Mouse (Mus musculus): ENCODE results near the gene Rtn1. TPM values are rescaled to one million over a fixed set of nuclear protein-coding genes. Genes with fewer than 3 reads are reported as not detected.

The Rtn1 gene
- polyA plus RNA-seq, 1 experiment from 2014 or later = 659 TPM

DNA sequence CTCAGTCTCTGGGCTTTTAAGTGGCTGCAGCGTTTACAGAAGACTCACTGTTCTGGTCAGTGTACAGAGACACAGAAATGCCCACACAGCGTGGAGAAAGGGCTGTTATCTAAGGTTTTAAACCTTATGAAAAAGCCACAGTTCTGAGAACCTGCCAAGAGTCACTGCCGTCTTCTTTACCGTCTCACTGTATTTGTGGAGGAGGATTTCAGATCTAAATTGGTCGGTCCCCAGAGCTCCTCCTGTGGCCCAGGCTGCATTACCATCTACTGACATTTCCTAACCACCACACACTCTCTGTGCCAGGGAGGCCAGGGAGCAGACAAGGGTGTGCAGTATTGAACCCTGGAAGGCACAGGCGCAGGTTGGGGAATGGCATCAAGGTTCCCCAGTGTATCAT lies 151.9 kb downstream of the Rtn1 start:
- Histone ChIP-seq H3K9me3 (no peaks in the 10 kb centered on the region), H3K27ac (replicated peaks) (no peak overlapping the region), H3K27me3 (no peaks in the 10 kb centered on the region), H3K4me1 (no peaks in the 10 kb centered on the region), H3K9ac (replicated peaks) (no peak overlapping the region), H3K4me2 (replicated peaks) (no peak overlapping the region), H3K4me3 (no peak overlapping the region), H3K36me3 (no peaks in the 10 kb centered on the region)
- 89% methylated on average over 6 of the region's 6 CpGs for WGBS
- no peak for ATAC-seq (ENCODE audit: low FRiP score, low read depth)

GRCm38 (mm10) chr12:72253040-72253439 lies 155.8 kb downstream of the Rtn1 start:
- no peak for ATAC-seq (ENCODE audit: low FRiP score, low read depth)
- no peak overlapping the region for H3K4me3 ChIP-seq
- H3K27ac ChIP-seq (replicated peaks) = no peak overlapping the region
- 81% methylated on average over 3 of the region's 3 CpGs for WGBS
- no peak overlapping the region for H3K9ac ChIP-seq (replicated peaks)
- H3K36me3 ChIP-seq = no peaks in the 10 kb centered on the region
- H3K4me2 ChIP-seq (replicated peaks) = no peak overlapping the region
- H3K4me1 ChIP-seq = no peaks in the 10 kb centered on the region
- no peaks in the 10 kb centered on the region for H3K27me3 ChIP-seq
- no peaks in the 10 kb centered on the region for H3K9me3 ChIP-seq

- Histone ChIP-seq H3K4me2 (replicated peaks) (no peak overlapping the region), H3K9me3 (no peaks in the 10 kb centered on the region), H3K4me1 (no peaks in the 10 kb centered on the region), H3K27me3 (no peaks in the 10 kb centered on the region), H3K4me3 (no peak overlapping the region), H3K36me3 (no peaks in the 10 kb centered on the region), H3K27ac (replicated peaks) (no peak overlapping the region), H3K9ac (replicated peaks) (no peak overlapping the region)
- WGBS = 86% methylated on average over 10 of the region's 10 CpGs
- ATAC-seq (ENCODE audit: low FRiP score, low read depth) = no peak
Observed at GRCm38 (mm10) chr12:72251890-72252445, 156.9 kb downstream of the Rtn1 start.

DNA sequence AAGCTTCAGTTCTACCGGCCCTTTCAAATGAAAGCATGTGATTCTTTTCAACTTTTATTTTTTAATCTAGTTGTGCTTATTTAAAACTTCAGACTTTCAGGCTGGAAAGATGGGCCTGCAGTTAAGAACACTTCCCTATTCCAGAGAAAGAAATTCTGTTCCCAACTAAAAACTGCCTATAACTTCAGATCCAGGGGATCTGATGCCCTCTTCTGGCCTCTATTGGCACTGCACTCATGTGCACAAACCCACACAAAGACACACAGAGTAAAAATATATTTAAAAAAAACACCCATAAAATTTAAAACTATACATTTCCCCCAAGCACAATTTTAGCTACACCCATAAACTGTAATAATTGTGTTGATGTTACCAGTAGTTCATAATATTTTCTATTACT lies 163.9 kb downstream of the Rtn1 start:
- no peak overlapping the region for H3K9ac ChIP-seq (replicated peaks)
- no peaks in the 10 kb centered on the region for H3K4me1 ChIP-seq
- 94% methylated on average over 1 of the region's 1 CpGs for WGBS

GRCm38 (mm10) chr12:72242807-72243206 lies 166.0 kb downstream of the Rtn1 start:
- Histone ChIP-seq H3K27ac (replicated peaks) (no peak overlapping the region), H3K36me3 (no peaks in the 10 kb centered on the region), H3K9me3 (no peaks in the 10 kb centered on the region), H3K4me3 (no peak overlapping the region), H3K4me2 (replicated peaks) (no peak overlapping the region), H3K4me1 (0 out of 2 replicates have a peak, but pooled peaks cover 3% of the 10 kb centered on the region), H3K27me3 (peaks cover 3% of the 10 kb centered on the region), H3K9ac (replicated peaks) (no peak overlapping the region)
- whole genome bisulfite sequencing = 68% methylated on average over 6 of the region's 6 CpGs
- ATAC-seq (ENCODE audit: low FRiP score, low read depth) = no peak

More for the DNA sequence above, 163.9 kb downstream of the Rtn1 start:
- Histone ChIP-seq H3K27me3 (no peaks in the 10 kb centered on the region), H3K36me3 (no peaks in the 10 kb centered on the region), H3K4me2 (replicated peaks) (no peak overlapping the region), H3K4me3 (no peak overlapping the region), H3K27ac (replicated peaks) (no peak overlapping the region), H3K9me3 (no peaks in the 10 kb centered on the region)
- ATAC-seq (ENCODE audit: low FRiP score, low read depth) = no peak

DNA sequence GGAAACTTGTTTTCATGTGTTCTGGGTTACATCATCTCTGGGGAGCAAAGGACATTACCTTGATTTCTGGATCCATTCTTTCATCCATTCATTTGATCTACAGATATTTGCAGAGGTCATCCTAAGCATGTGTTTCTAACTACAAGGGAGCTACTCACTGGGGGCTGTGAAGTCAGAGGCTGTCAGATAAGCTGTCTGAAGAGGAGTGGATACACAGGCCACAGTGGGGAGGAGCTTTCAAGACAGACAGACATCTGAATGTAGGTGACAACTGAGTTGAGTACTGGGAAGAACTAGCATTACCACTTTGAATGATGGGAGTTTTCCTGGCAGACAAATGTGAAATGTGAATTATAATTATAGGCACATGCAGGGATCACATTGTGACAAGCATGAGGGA lies 168.3 kb downstream of the Rtn1 start:
- H3K27me3 ChIP-seq = peaks cover 10% of the 10 kb centered on the region
- ATAC-seq (ENCODE audit: low FRiP score, low read depth) = no peak
- H3K27ac ChIP-seq (replicated peaks) = no peak overlapping the region
- peaks cover 7% of the 10 kb centered on the region; the same call in 1 of the 2 replicates for H3K4me1 ChIP-seq
- H3K4me3 ChIP-seq = no peak overlapping the region
- no peak overlapping the region for H3K9ac ChIP-seq (replicated peaks)
- H3K4me2 ChIP-seq (replicated peaks) = no peak overlapping the region
- no peaks in the 10 kb centered on the region for H3K9me3 ChIP-seq
- H3K36me3 ChIP-seq = no peaks in the 10 kb centered on the region

DNA sequence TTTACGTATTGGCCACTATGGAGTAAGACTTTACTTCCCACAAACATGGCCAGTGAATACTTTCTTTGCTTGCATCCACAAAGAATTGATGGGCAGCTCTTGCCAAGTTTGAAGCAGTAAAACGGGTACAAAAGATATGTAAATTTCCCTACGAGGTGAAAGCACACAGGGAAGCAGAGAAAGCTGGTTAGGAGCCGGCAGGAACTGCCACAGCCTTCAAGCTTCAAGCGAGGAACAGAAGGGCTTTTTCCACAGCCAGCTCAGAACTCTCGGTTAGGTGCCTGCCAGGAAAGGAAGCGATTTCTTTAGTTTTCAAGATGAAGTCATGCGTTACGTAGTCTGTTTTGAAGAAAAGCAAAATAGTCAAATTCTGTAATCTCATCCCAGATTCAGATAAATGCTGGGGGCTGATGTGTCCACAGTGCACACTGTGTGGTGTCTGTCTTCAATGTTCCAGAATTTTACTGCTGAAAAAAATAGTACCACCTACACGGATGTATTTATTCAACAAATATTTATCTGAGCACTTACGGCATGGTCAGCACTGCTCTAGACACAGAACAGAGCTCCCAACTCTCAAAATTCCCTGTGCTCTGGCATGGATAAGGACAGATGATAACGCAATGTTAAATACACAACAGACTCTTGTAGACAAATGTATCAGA lies 169.5 kb downstream of the Rtn1 start:
- no peak for ATAC-seq (ENCODE audit: low FRiP score, low read depth)
- peaks cover 10% of the 10 kb centered on the region for H3K27me3 ChIP-seq
- no peak overlapping the region for H3K4me2 ChIP-seq (replicated peaks)
- no peaks in the 10 kb centered on the region for H3K9me3 ChIP-seq
- H3K36me3 ChIP-seq = no peaks in the 10 kb centered on the region
- H3K4me1 ChIP-seq = peaks cover 7% of the 10 kb centered on the region; the same call in 1 of the 2 replicates
- H3K4me3 ChIP-seq = no peak overlapping the region
- WGBS = 43% methylated on average over 12 of the region's 12 CpGs
- H3K9ac ChIP-seq (replicated peaks) = no peak overlapping the region
- H3K27ac ChIP-seq (replicated peaks) = no peak overlapping the region

DNA sequence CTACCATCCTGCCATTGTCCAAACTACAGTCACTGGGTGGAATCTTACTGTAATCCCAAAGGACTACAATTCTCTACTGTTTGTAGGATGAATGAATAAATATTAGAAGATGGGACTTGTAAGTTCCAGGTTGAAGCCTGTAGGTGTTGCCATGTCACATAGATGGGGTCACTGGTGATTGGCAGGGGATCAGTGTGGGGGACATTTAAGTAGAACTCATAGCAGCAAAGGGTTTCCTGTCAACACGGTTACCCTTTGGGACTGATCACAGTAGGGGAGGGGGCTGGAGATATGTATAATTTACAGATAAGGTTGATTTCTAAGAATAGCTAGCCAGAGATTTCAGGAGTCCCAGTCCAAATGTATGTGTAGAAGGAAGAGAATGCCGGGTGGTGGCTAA lies 171.6 kb downstream of the Rtn1 start:
- H3K9ac ChIP-seq (replicated peaks) = no peak overlapping the region
- peaks cover 10% of the 10 kb centered on the region for H3K27me3 ChIP-seq
- H3K9me3 ChIP-seq = no peaks in the 10 kb centered on the region
- no peaks in the 10 kb centered on the region for H3K36me3 ChIP-seq
- H3K4me1 ChIP-seq = peaks cover 21% of the 10 kb centered on the region; the same call in 1 of the 2 replicates
- H3K4me2 ChIP-seq (replicated peaks) = peak overlapping the region; percentile 58
- ATAC-seq (ENCODE audit: low FRiP score, low read depth) = no peak
- H3K4me3 ChIP-seq = no peak overlapping the region
- WGBS = 73% methylated on average over 2 of the region's 2 CpGs
- H3K27ac ChIP-seq (replicated peaks) = no peak overlapping the region

- Histone ChIP-seq H3K27ac (replicated peaks) (peak overlapping the region; percentile 92), H3K4me2 (replicated peaks) (peak overlapping the region; percentile 58), H3K4me1 (peaks cover 25% of the 10 kb centered on the region; the same call in 1 of the 2 replicates), H3K9ac (replicated peaks) (peak overlapping the region; percentile 82), H3K36me3 (no peaks in the 10 kb centered on the region), H3K27me3 (peaks cover 10% of the 10 kb centered on the region), H3K4me3 (peak overlapping the region; percentile 69), H3K9me3 (no peaks in the 10 kb centered on the region)
- under 1% methylated on average over 50 of the region's 56 CpGs for WGBS
- ATAC-seq (ENCODE audit: low FRiP score, low read depth) = peak; percentile 96
Observed at GRCm38 (mm10) chr12:72236564-72237011, 172.3 kb downstream of the Rtn1 start.

- WGBS = 22% methylated on average over 12 of the region's 12 CpGs
- no peak for ATAC-seq (ENCODE audit: low FRiP score, low read depth)
- H3K9ac ChIP-seq (replicated peaks) = peak overlapping the region; percentile 82
- no peaks in the 10 kb centered on the region for H3K9me3 ChIP-seq
- peak overlapping the region; percentile 58 for H3K4me2 ChIP-seq (replicated peaks)
- no peaks in the 10 kb centered on the region for H3K36me3 ChIP-seq
- peaks cover 25% of the 10 kb centered on the region; the same call in 1 of the 2 replicates for H3K4me1 ChIP-seq
- peaks cover 10% of the 10 kb centered on the region for H3K27me3 ChIP-seq
- H3K27ac ChIP-seq (replicated peaks) = peak overlapping the region; percentile 92
- H3K4me3 ChIP-seq = peak overlapping the region; percentile 69
Observed at GRCm38 (mm10) chr12:72235621-72236351, 173.1 kb downstream of the Rtn1 start.

DNA sequence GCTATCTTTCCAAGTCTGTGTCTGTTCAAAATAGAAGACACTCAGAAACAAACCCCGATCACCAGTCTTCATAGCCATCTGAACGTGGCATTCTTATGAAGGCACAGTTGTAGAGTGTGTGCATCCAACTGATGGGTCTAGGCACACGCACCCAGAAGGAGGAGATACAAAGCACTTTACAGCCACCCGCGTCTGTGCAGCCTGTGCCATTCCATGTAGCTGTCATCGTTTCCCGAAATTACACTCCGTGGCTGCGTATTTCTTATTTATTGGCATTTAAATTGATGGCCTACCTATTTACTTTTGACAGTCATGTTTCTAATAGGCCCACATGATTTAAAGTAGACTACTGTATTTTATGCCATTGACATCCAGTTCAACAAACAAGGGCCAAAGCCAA lies 173.9 kb downstream of the Rtn1 start:
- Histone ChIP-seq H3K9ac (replicated peaks) (no peak overlapping the region; the same call in none of the 2 replicates), H3K27me3 (peaks cover 10% of the 10 kb centered on the region), H3K36me3 (no peaks in the 10 kb centered on the region), H3K27ac (replicated peaks) (no peak overlapping the region), H3K4me2 (replicated peaks) (peak overlapping the region; percentile 58), H3K9me3 (no peaks in the 10 kb centered on the region), H3K4me3 (peak overlapping the region; percentile 69), H3K4me1 (peaks cover 27% of the 10 kb centered on the region; the same call in 1 of the 2 replicates)
- WGBS = 88% methylated on average over 9 of the region's 9 CpGs
- no peak for ATAC-seq (ENCODE audit: low FRiP score, low read depth)

DNA sequence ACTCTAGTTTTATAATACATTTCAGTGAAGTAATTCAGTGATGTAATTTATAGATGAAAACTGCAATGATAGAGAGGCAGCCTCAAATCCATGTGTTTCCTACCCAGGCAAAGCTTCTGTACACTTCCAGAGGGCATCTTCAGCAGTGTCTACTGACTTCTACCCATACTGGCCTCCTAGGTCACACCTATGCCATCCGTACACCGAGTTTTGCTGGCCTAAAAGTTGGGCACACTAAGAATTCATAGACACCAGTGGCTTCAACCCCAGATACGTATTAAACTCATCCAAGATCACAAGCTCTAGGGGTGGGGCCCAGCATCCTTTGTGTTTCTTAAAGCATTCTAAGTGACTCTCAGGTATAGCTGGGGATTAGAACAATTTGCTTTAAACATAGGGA lies 174.7 kb downstream of the Rtn1 start:
- ATAC-seq (ENCODE audit: low FRiP score, low read depth) = no peak
- no peaks in the 10 kb centered on the region for H3K9me3 ChIP-seq
- 88% methylated on average over 3 of the region's 3 CpGs for WGBS
- H3K36me3 ChIP-seq = no peaks in the 10 kb centered on the region
- no peak overlapping the region; the same call in 1 of the 2 replicates for H3K9ac ChIP-seq (replicated peaks)
- H3K27ac ChIP-seq (replicated peaks) = no peak overlapping the region
- H3K27me3 ChIP-seq = peaks cover 10% of the 10 kb centered on the region
- peak overlapping the region; percentile 69 for H3K4me3 ChIP-seq
- peak overlapping the region; percentile 58 for H3K4me2 ChIP-seq (replicated peaks)
- peaks cover 27% of the 10 kb centered on the region; the same call in 1 of the 2 replicates for H3K4me1 ChIP-seq

All from midbrain, embryonic 12.5 days (tissue).